Mouse (Mus musculus) embryonic fibroblast, embryonic 13.5 days (primary cell): ENCODE data around the gene Foxk1.

Source experiments
- CTCF ChIP-seq: IDR thresholded peaks from 2 replicates; pipeline ENCODE4 v1.5.1; 2011; ENCODE audit warnings: mild to moderate bottlenecking, control low read depth, low read length, moderate library complexity, borderline replicate concordance; ENCODE audit not compliant: insufficient read depth
- POLR2A ChIP-seq: IDR thresholded peaks from 2 replicates; pipeline ENCODE4 v1.6.1; 2011; ENCODE audit warnings: low read depth, mild to moderate bottlenecking, control low read depth, low read length, moderate library complexity

DNA sequence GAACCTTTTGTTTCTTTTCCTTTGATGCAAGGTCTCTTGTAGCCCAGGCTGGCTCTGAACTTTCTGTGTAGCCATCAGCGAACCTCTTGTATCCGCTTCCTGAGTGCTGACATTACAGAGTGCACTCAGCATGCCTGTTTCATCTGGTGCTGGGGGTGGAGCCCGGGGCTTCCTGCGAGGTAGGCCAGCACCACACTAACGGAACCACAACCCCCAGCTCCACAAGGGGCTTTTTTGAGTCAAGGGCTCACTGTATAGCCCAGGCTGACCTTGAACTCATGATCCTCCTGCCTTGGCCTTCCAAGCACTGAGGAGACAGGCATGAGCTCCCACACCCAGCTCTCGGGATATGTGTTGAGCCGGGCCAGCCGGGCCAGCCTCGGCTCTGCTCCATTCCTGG, 49.5 kb downstream of the Foxk1 start:
- TF ChIP-seq POLR2A (no peak), CTCF (no peak)
